Comparison of ENCODE assay signal across 19 mouse cellular contexts in the genomic region with DNA sequence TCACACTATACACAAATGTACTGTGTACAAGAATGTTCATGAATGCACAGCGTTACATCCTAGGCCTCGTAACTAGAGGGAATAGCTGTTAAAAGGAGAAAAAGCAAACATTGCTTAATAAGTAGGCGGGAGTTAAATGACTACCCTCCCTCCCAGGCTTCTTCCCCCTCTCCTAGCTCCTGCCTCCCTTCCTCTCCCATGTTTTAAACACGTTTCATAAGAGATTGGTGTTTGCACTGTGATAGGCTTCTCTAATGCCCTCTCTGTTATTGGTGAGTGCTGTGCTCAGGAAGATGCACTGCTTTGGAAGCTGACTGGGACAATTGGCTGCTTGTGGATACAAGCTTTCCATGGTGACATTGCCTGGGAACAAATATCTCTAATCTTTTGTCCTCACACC.
"Had no signal": no experiment of that assay in that cellular context is flagged by ENCODE, and none has a peak within 500 bp of the region (broad histone marks: within the 10 kb centered on the region; RNA-seq: fewer than 3 reads in every experiment).

No protein-coding gene starts in this region.

- H3K9me3 ChIP-seq: kidney, embryonic 15.5 days; lung, embryonic 15.5 days; midbrain, embryonic 12.5 days; midbrain, embryonic 15.5 days; neural tube, embryonic 12.5 days; neural tube, embryonic 15.5 days had no signal

- H3K9ac ChIP-seq: kidney, embryonic 15.5 days; liver, embryonic 14.5 days; lung, embryonic 15.5 days; midbrain, embryonic 12.5 days; midbrain, embryonic 15.5 days; neural tube, embryonic 12.5 days; neural tube, embryonic 15.5 days had no signal

- ATAC-seq: hindbrain, embryonic 16.5 days; midbrain, embryonic 15.5 days had no signal

- H3K27me3 ChIP-seq: kidney, embryonic 15.5 days; lung, embryonic 15.5 days; midbrain, embryonic 12.5 days; midbrain, embryonic 15.5 days; neural tube, embryonic 12.5 days; neural tube, embryonic 15.5 days had no signal

- H3K4me1 ChIP-seq: kidney, embryonic 15.5 days; lung, embryonic 15.5 days; midbrain, embryonic 12.5 days; midbrain, embryonic 15.5 days; neural tube, embryonic 12.5 days; neural tube, embryonic 15.5 days had no signal

- H3K4me2 ChIP-seq: kidney, embryonic 15.5 days; lung, embryonic 15.5 days; midbrain, embryonic 12.5 days; midbrain, embryonic 15.5 days; neural tube, embryonic 12.5 days; neural tube, embryonic 15.5 days had no signal

- H3K27ac ChIP-seq: kidney, embryonic 15.5 days; left cerebral cortex, adult 2 months; liver, embryonic 14.5 days; lung, embryonic 15.5 days; macrophage; midbrain, embryonic 12.5 days; midbrain, embryonic 15.5 days; neural tube, embryonic 12.5 days; neural tube, embryonic 15.5 days had no signal

- DNase-seq: kidney, adult 11 months; kidney, adult 8-10 months; kidney, postnatal 10 days; kidney, postnatal 36 days; layer of hippocampus, adult 9-11 months; right cerebral cortex, adult 18-20 months; right cerebral cortex, postnatal 14 days; right cerebral cortex, postnatal 4 days; thymus, postnatal 25 days had no signal

- H3K4me3 ChIP-seq: kidney, embryonic 15.5 days; left cerebral cortex, adult 2 months; lung, embryonic 15.5 days; midbrain, embryonic 12.5 days; midbrain, embryonic 15.5 days; neural tube, embryonic 12.5 days; neural tube, embryonic 15.5 days had no signal
